20 mouse cellular contexts compared by ENCODE assay signal in the genomic region with DNA sequence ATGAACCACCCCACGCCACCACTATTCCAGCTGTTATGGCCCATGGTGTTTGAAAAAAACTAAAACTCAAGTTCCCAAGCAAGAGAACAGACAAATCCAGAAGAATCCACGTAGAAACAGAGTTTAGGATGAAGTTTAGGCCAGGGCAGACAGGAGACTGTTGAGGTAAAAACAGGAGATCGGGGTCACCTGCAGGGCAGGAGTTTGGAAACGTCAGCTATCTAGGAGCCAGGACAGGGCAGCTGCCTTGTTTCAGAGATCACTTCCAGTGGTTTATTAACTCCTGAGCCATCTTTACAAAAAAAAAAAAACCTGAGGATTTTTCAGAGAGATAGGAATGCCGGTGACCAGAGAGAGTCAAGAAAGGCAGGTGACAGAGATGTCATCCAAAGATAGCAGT. TPM values are rescaled to one million over a fixed set of nuclear protein-coding genes. Genes with fewer than 3 reads are reported as not detected.
DNase-seq lines count a peak whose midpoint lies in the region; ATAC-seq and TF ChIP-seq lines count a peak whose summit lies in the region.
"Had no signal": no experiment of that assay in that cellular context is flagged by ENCODE, and none has a peak within 500 bp of the region (broad histone marks: within the 10 kb centered on the region; RNA-seq: fewer than 3 reads in every experiment).

No protein-coding gene starts in this region.

- no peak overlapping the region for H3K4me3 ChIP-seq in intestine, postnatal 0 days (ENCODE audit: low read depth, low read length)
- no peak overlapping the region for H3K4me3 ChIP-seq in intestine, embryonic 15.5 days (replicated peaks)
- no peak overlapping the region for H3K4me3 ChIP-seq in kidney, embryonic 16.5 days (ENCODE audit: low read length)
- H3K4me3 ChIP-seq in midbrain, embryonic 11.5 days (ENCODE audit: low read depth, low read length) = no peak overlapping the region
- H3K4me3 ChIP-seq: embryonic facial prominence, embryonic 12.5 days; forebrain, embryonic 15.5 days; heart, embryonic 13.5 days had no signal

- no peaks in the 10 kb centered on the region for H3K9me3 ChIP-seq in intestine, postnatal 0 days (ENCODE audit: control insufficient read depth)
- H3K9me3 ChIP-seq in intestine, embryonic 15.5 days = no peaks in the 10 kb centered on the region
- no peaks in the 10 kb centered on the region for H3K9me3 ChIP-seq in kidney, embryonic 16.5 days (ENCODE audit: low read length)
- H3K9me3 ChIP-seq in midbrain, embryonic 11.5 days (ENCODE audit: control insufficient read depth, low read length) = no peaks in the 10 kb centered on the region
- H3K9me3 ChIP-seq: embryonic facial prominence, embryonic 12.5 days; forebrain, embryonic 15.5 days; G1E; heart, embryonic 13.5 days had no signal

- no peak overlapping the region for H3K9ac ChIP-seq in intestine, postnatal 0 days (ENCODE audit: low read depth, low read length)
- no peak overlapping the region for H3K9ac ChIP-seq in intestine, embryonic 15.5 days
- no peak overlapping the region for H3K9ac ChIP-seq in kidney, embryonic 16.5 days (replicated peaks; ENCODE audit: low read length)
- no peak overlapping the region for H3K9ac ChIP-seq in midbrain, embryonic 11.5 days (ENCODE audit: low read length)
- H3K9ac ChIP-seq: embryonic facial prominence, embryonic 12.5 days; forebrain, embryonic 15.5 days; heart, embryonic 13.5 days had no signal

- no peak for TF ChIP-seq CTCF in intestine, postnatal 0 days (IDR thresholded peaks at IDR 0.05; ENCODE audit: low read depth)

- no peak overlapping the region for H3K4me2 ChIP-seq in intestine, postnatal 0 days (replicated peaks; ENCODE audit: low read depth)
- no peak overlapping the region for H3K4me2 ChIP-seq in intestine, embryonic 15.5 days (replicated peaks)
- no peak overlapping the region for H3K4me2 ChIP-seq in kidney, embryonic 16.5 days (replicated peaks; ENCODE audit: low read depth, low read length)
- no peak overlapping the region for H3K4me2 ChIP-seq in midbrain, embryonic 11.5 days
- H3K4me2 ChIP-seq: embryonic facial prominence, embryonic 12.5 days; forebrain, embryonic 15.5 days; heart, embryonic 13.5 days had no signal

- H3K4me1 ChIP-seq in intestine, postnatal 0 days (replicated peaks; ENCODE audit: control insufficient read depth, insufficient read depth, low read length) = no peaks in the 10 kb centered on the region; the same call in 1 of the 2 replicates
- H3K4me1 ChIP-seq in intestine, embryonic 15.5 days (replicated peaks) = no peaks in the 10 kb centered on the region
- H3K4me1 ChIP-seq in kidney, embryonic 16.5 days (ENCODE audit: insufficient read depth, low read length) = no peaks in the 10 kb centered on the region
- no peaks in the 10 kb centered on the region for H3K4me1 ChIP-seq in midbrain, embryonic 11.5 days (ENCODE audit: control insufficient read depth, insufficient read depth, low read length)
- H3K4me1 ChIP-seq: embryonic facial prominence, embryonic 12.5 days; forebrain, embryonic 15.5 days; heart, embryonic 13.5 days had no signal

- peak overlapping the region; percentile 73 for H3K27ac ChIP-seq in intestine, postnatal 0 days (ENCODE audit: low read depth, low read length)
- no peak overlapping the region for H3K27ac ChIP-seq in intestine, embryonic 15.5 days
- no peak overlapping the region for H3K27ac ChIP-seq in kidney, embryonic 16.5 days (ENCODE audit: low read length)
- H3K27ac ChIP-seq in midbrain, embryonic 11.5 days (ENCODE audit: low read depth, low read length) = no peak overlapping the region
- H3K27ac ChIP-seq: embryonic facial prominence, embryonic 12.5 days; forebrain, embryonic 15.5 days; heart, embryonic 13.5 days had no signal

- 68% methylated on average over 5 of the region's 5 CpGs for WGBS in intestine, postnatal 0 days
- WGBS in intestine, embryonic 15.5 days = 73% methylated on average over 5 of the region's 5 CpGs
- 68% methylated on average over 5 of the region's 5 CpGs for WGBS in kidney, embryonic 16.5 days
- WGBS in midbrain, embryonic 11.5 days = 82% methylated on average over 5 of the region's 5 CpGs

- DNase-seq in kidney, adult 9 months = peak; percentile 82
- DNase-seq in kidney, postnatal 36 days = peak; percentile 59 to 77
- DNase-seq in midbrain, embryonic 11.5 days (ENCODE audit: low spot score, missing footprints) = no peak
- DNase-seq in cerebellum, postnatal 4 days (ENCODE audit: low spot score in 2 of 2) = no peak
- DNase-seq: adrenal gland, postnatal 10 days; B cell, adult 2 months; cerebellum, adult 11 months; cerebellum, adult 8-10 months; cerebellum, postnatal 14 days; gastrocnemius, postnatal 36 days; heart, adult 11 months; heart, postnatal 36 days had no signal

- H3K27me3 ChIP-seq in intestine, postnatal 0 days (replicated peaks; ENCODE audit: control insufficient read depth, insufficient read depth, low read length) = no peaks in the 10 kb centered on the region
- H3K27me3 ChIP-seq in intestine, embryonic 15.5 days (replicated peaks) = no peaks in the 10 kb centered on the region
- no peaks in the 10 kb centered on the region for H3K27me3 ChIP-seq in kidney, embryonic 16.5 days (ENCODE audit: insufficient read depth, low read length)
- H3K27me3 ChIP-seq in midbrain, embryonic 11.5 days (ENCODE audit: control insufficient read depth, insufficient read depth, low read length) = no peaks in the 10 kb centered on the region
- H3K27me3 ChIP-seq: embryonic facial prominence, embryonic 12.5 days; forebrain, embryonic 15.5 days; heart, embryonic 13.5 days had no signal

- no peak for ATAC-seq in intestine, postnatal 0 days
- no peak for ATAC-seq in intestine, embryonic 15.5 days
- no peak for ATAC-seq in kidney, embryonic 16.5 days (ENCODE audit: low FRiP score, low TSS enrichment)
- no peak for ATAC-seq in midbrain, embryonic 11.5 days (ENCODE audit: low FRiP score)
- ATAC-seq: CD4-positive, CD25-positive, alpha-beta regulatory T cell, adult 4 months; forebrain, embryonic 15.5 days had no signal

- peaks cover 18% of the 10 kb centered on the region for H3K36me3 ChIP-seq in intestine, postnatal 0 days (ENCODE audit: control insufficient read depth, insufficient read depth)
- no peaks in the 10 kb centered on the region for H3K36me3 ChIP-seq in intestine, embryonic 15.5 days
- no peaks in the 10 kb centered on the region for H3K36me3 ChIP-seq in kidney, embryonic 16.5 days (ENCODE audit: insufficient read depth, low read length)
- no peaks in the 10 kb centered on the region for H3K36me3 ChIP-seq in midbrain, embryonic 11.5 days (ENCODE audit: control insufficient read depth, insufficient read depth, low read length)
- H3K36me3 ChIP-seq: embryonic facial prominence, embryonic 12.5 days; forebrain, embryonic 15.5 days; heart, embryonic 13.5 days had no signal

RNA-seq across cellular contexts. Expression of a gene that starts 20.8 kb away (rescaled TPM):
- polyA plus RNA-seq in intestine, postnatal 0 days (2015; fragmentation: Nextera tagmentation; extraction: Ambion mirVana) = 153 and 173 TPM in 2 replicates
- polyA plus RNA-seq in intestine, embryonic 15.5 days (2015; fragmentation: Nextera tagmentation; extraction: Ambion mirVana) = 91.6 and 103 TPM in 2 replicates
- 41.4 and 49.7 TPM in 2 replicates for polyA plus RNA-seq in kidney, embryonic 16.5 days (2015; fragmentation: Nextera tagmentation; extraction: Ambion mirVana)
- 8.2 and 9.2 TPM in 2 replicates for polyA plus RNA-seq in midbrain, embryonic 11.5 days (2014; fragmentation: Nextera tagmentation; extraction: Ambion mirVana)

RNA-seq across cellular contexts. Expression of a gene that starts 46.3 kb away (rescaled TPM):
- polyA plus RNA-seq in intestine, postnatal 0 days (2015; fragmentation: Nextera tagmentation; extraction: Ambion mirVana) = 5.1 and 5.2 TPM in 2 replicates
- polyA plus RNA-seq in intestine, embryonic 15.5 days (2015; fragmentation: Nextera tagmentation; extraction: Ambion mirVana) = 9.4 and 11.9 TPM in 2 replicates
- polyA plus RNA-seq in kidney, embryonic 16.5 days (2015; fragmentation: Nextera tagmentation; extraction: Ambion mirVana) = 12.0 and 15.3 TPM in 2 replicates
- 17.2 and 18.1 TPM in 2 replicates for polyA plus RNA-seq in midbrain, embryonic 11.5 days (2014; fragmentation: Nextera tagmentation; extraction: Ambion mirVana)

Comparison
In these comparisons a context has a peak if more than half of its experiments do, and no peak if none do; other contexts are left out.
1. DNase-seq: peak in kidney, adult 9 months (single experiment) and kidney, postnatal 36 days (2 of 2); none in midbrain, embryonic 11.5 days (single experiment) and cerebellum, postnatal 4 days (0 of 2).